Mouse (Mus musculus): ENCODE data around the gene Fem1a. TPM values are rescaled to one million over a fixed set of nuclear protein-coding genes. Genes with fewer than 3 reads are reported as not detected.

The Fem1a gene
- polyA plus RNA-seq, 1 experiment = 22.9 TPM

DNA sequence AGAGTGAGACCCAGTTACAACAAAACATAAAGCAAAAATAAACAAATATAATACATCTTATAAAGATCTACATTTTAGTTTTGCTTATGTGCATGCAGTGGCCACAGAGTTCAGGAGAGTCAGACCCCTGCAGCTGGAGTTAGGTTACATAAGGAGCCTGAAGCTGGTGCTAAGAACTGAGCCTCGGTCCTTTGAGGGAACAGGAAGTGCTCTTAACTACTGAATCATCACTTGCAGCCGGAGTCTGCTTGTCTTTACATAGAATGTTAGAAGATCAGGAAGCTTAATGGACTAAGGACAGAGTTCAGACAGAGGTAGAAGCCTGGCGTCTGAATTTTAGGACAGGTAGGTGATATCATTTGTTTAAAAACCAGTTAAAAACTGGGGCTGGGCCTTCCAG, 32.3 kb downstream of the Fem1a start:
- peaks cover 9% of the 10 kb centered on the region; the same call in 1 of the 2 replicates for H3K4me1 ChIP-seq (ENCODE audit: control insufficient read depth, insufficient read depth, insufficient read length, low read length)
- no peak for TF ChIP-seq POLR2A (IDR thresholded peaks at IDR 0.05; ENCODE audit: low read depth, low read length)
- no peak for TF ChIP-seq CTCF (IDR thresholded peaks at IDR 0.05; ENCODE audit: extremely low read depth, insufficient read length, insufficient replicate concordance, low read depth, low read length)
- 12% methylated on average over 3 of the region's 3 CpGs for WGBS
- H3K27me3 ChIP-seq (ENCODE audit: control insufficient read depth, insufficient read depth, low read length) = no peaks in the 10 kb centered on the region
- H3K27ac ChIP-seq (ENCODE audit: insufficient read depth, low read depth, low read length) = peak overlapping the region; percentile 97
- H3K36me3 ChIP-seq (ENCODE audit: control insufficient read depth, insufficient read depth, low read length) = peaks cover 32% of the 10 kb centered on the region
- H3K4me3 ChIP-seq (ENCODE audit: low read depth, low read length) = peak overlapping the region; percentile 80; the same call in 1 of the 2 replicates

DNA sequence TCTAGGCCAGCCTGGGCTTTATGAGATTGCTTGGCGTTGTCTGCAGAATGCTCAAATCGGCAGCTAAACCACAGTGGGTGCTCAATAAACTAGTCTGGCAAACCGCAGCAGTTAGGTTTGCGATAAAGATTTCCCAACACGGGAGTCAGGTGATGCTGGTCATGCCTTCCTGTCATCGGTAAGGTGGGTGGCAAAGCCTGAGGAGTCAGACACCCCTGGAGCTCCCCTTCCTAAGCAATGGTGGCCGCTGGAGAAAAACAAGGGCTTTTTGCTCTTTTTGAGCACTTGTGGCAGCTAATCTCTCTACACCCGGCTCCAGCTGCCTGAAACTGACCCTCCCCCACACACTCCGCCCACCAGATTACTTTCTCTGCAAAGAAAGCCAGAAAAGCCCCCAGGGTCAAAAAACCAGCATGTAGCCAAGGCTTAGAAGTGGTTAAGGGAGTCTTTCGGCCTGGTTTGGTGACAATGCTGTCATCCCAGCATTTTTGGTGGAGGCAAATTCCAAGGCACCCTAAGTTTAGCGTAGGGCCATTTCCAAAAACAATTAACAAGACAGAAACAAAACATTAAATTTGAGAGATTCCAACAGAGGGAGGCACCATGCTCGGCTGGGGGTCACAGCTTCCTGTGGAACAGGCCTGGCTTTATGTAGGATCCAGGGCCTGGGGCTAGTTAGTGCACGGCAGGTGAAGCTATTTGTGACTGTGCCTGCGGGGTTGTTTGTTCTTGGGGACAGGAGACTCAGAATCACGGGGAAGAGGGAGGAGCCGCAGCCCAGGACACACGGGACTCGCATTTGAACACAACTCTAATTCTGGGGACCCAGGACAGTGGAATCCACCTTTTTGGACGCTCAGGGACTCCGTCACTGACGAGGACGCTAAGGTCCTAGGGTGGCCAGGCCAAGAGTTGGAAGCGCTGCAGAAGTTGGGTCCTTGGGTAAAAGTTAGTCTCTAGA, 33.0 kb downstream of the Fem1a start:
- peak overlapping the region; percentile 97 for H3K27ac ChIP-seq (ENCODE audit: insufficient read depth, low read depth, low read length)
- 4% methylated on average over 23 of the region's 23 CpGs for WGBS
- peak overlapping the region; percentile 80 for H3K4me3 ChIP-seq (ENCODE audit: low read depth, low read length)
- H3K27me3 ChIP-seq (ENCODE audit: control insufficient read depth, insufficient read depth, low read length) = no peaks in the 10 kb centered on the region
- no peak for TF ChIP-seq CTCF (IDR thresholded peaks at IDR 0.05; ENCODE audit: extremely low read depth, insufficient read length, insufficient replicate concordance, low read depth, low read length)
- no peak; the same call in 1 of the 2 replicates for TF ChIP-seq POLR2A (IDR thresholded peaks at IDR 0.05; ENCODE audit: low read depth, low read length)
- H3K4me1 ChIP-seq (ENCODE audit: control insufficient read depth, insufficient read depth, insufficient read length, low read length) = peaks cover 9% of the 10 kb centered on the region; the same call in 1 of the 2 replicates
- H3K36me3 ChIP-seq (ENCODE audit: control insufficient read depth, insufficient read depth, low read length) = peaks cover 24% of the 10 kb centered on the region

DNA sequence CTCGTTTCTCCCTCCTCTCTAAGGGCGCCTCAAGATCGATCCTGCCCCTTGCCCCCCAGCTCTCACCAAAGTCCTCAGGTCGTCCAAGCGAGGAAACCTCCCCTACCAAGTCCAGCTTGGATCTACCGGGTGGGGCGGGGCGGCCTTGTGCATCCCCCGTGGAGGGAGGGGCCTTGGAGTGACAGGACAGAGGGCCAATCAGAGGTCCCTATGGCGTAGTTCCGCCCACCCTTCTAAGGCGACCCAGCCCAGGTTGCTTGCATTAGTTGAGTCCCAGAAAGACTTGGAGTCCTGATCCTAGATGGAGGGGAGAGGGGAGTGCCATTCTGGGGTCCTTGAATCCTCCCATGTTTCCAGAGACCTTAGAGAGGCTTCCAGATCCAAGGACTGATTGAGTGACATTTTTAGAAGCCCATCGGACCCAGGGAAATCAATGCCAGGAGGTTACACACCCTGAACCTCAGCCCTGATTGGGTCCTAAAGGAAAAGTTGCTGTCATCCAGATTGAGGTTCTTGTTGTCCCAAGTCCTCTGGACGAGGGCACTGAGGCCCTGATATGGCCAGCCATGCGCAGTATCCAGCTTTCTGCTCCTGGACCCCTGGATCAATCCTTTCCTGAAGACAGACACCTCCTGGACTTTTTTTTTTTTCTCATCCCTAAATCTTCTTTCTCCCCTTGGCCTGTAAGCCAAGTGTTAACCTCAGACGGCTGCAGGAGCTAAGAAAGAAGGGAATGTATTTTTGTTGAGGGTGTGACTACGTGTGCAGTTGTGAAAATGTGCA, 34.0 kb downstream of the Fem1a start:
- Histone ChIP-seq H3K4me1 (ENCODE audit: control insufficient read depth, insufficient read depth, insufficient read length, low read length) (peaks cover 9% of the 10 kb centered on the region; the same call in 1 of the 2 replicates), H3K36me3 (ENCODE audit: control insufficient read depth, insufficient read depth, low read length) (peaks cover 15% of the 10 kb centered on the region), H3K4me3 (ENCODE audit: low read depth, low read length) (peak overlapping the region; percentile 80), H3K27me3 (ENCODE audit: control insufficient read depth, insufficient read depth, low read length) (no peaks in the 10 kb centered on the region), H3K27ac (ENCODE audit: insufficient read depth, low read depth, low read length) (peak overlapping the region; percentile 97)
- TF ChIP-seq POLR2A (IDR thresholded peaks at IDR 0.05; ENCODE audit: low read depth, low read length) = peak; percentile 66; the same call in 1 of the 2 replicates
- no peak for TF ChIP-seq CTCF (IDR thresholded peaks at IDR 0.05; ENCODE audit: extremely low read depth, insufficient read length, insufficient replicate concordance, low read depth, low read length)
- 3% methylated on average over 17 of the region's 17 CpGs for WGBS

DNA sequence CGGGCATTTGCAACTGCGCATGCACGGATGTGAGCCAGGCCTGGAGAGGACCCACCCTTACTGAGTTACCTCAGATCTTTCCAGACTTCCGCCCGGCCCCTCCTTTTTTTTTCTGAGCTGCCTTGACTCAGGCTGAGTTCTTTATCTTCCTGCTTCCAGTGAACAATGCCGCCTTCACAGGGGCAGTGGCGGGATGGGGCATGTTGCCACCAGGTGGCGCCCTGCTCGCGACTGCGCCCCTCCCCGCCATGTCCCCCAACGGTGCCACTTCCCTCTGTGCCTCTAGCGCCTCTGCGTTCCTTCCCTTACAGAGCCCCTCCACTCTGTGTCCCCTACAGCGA, 34.5 kb downstream of the Fem1a start:
- TF ChIP-seq POLR2A (IDR thresholded peaks at IDR 0.05; ENCODE audit: low read depth, low read length) (peak; percentile 50; the same call in 1 of the 2 replicates), CTCF (IDR thresholded peaks at IDR 0.05; ENCODE audit: extremely low read depth, insufficient read length, insufficient replicate concordance, low read depth, low read length) (peak; percentile 89)
- WGBS = under 1% methylated on average over 16 of the region's 16 CpGs

DNA sequence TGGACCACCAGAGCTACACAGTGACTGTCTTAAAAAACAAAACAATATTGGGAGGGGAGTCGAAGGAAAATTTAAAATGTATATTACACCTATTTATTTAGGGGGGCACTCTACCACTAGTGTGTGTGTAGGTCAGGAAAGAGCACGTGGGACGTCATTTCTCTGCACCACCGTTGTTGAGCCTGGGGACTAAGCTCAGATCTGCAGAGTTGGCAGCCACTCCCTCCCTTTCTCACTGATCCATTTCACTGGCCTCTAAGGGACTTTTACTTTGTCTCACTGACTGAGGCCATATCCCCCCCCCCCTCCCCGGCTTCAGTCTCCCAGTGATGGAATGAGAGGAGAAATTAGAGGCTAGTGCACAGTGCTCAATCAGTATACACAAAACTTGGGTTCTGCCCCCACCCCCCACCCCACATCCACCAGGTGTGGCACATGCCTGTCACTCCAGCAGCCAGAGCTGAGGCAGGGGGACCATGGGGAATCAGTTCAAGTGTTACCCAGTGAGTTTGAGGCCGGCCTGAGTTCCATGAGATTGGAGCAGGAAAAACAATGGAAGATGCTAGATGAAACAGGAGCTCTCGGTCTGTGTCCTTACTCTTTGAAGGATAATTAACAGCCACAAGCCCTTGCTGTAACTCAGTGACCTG, 35.3 kb downstream of the Fem1a start:
- WGBS = 88% methylated on average over 7 of the region's 7 CpGs
- no peaks in the 10 kb centered on the region for H3K27me3 ChIP-seq (ENCODE audit: control insufficient read depth, insufficient read depth, low read length)
- no peak overlapping the region for H3K27ac ChIP-seq (ENCODE audit: insufficient read depth, low read depth, low read length)
- H3K4me3 ChIP-seq (ENCODE audit: low read depth, low read length) = no peak overlapping the region
- H3K4me1 ChIP-seq (ENCODE audit: control insufficient read depth, insufficient read depth, insufficient read length, low read length) = peaks cover 6% of the 10 kb centered on the region; the same call in 1 of the 2 replicates
- TF ChIP-seq POLR2A (IDR thresholded peaks at IDR 0.05; ENCODE audit: low read depth, low read length) = no peak
- TF ChIP-seq CTCF (IDR thresholded peaks at IDR 0.05; ENCODE audit: extremely low read depth, insufficient read length, insufficient replicate concordance, low read depth, low read length) = no peak
- H3K36me3 ChIP-seq (ENCODE audit: control insufficient read depth, insufficient read depth, low read length) = 0 out of 2 replicates have a peak, but pooled peaks cover 2% of the 10 kb centered on the region

More for the DNA sequence above, 34.5 kb downstream of the Fem1a start:
- peak overlapping the region; percentile 80 for H3K4me3 ChIP-seq (ENCODE audit: low read depth, low read length)
- peaks cover 9% of the 10 kb centered on the region for H3K36me3 ChIP-seq (ENCODE audit: control insufficient read depth, insufficient read depth, low read length)
- peaks cover 9% of the 10 kb centered on the region; the same call in 1 of the 2 replicates for H3K4me1 ChIP-seq (ENCODE audit: control insufficient read depth, insufficient read depth, insufficient read length, low read length)
- H3K27ac ChIP-seq (ENCODE audit: insufficient read depth, low read depth, low read length) = peak overlapping the region; percentile 94
- H3K27me3 ChIP-seq (ENCODE audit: control insufficient read depth, insufficient read depth, low read length) = no peaks in the 10 kb centered on the region

DNA sequence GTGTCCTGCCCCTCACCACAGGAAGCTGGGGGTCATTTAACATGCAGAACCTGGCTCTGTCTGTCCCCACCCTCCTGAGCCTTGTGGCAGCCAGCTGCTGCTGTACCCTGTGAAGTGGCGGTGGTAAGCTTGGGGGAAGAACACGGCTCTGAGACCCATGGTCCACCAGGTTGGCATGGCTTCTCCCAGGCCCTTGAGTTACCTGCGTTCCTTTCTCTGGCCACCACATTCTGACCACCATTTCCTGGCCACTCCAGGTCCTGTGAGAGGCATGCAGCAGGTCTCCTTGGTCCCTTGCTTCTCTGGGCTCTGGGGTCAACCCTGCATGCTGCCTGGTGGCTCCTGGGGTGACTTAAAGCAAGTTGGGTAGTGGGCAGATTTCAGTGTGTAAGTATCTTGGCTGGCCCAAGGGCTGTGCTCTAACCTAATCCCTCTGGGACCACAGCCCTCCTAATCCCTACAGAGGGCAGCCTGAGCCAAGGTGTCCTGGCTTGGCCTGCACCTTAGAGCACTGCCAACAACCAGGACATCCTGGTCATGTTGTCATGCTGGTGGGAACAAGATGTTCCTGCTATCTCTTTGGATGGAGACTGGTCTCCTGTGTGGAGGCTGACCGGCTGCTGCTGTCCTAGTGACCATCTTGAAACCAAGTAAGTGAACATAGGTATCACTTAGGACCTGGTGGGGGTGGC, 36.1 kb downstream of the Fem1a start, which contains the start of gene Plin3:
Gene Plin3, minus strand, starts transcription at position 343 of the 692 bp plus-strand sequence.
- Histone ChIP-seq H3K27me3 (ENCODE audit: control insufficient read depth, insufficient read depth, low read length) (no peaks in the 10 kb centered on the region), H3K27ac (ENCODE audit: insufficient read depth, low read depth, low read length) (no peak within 1 kb of the TSS), H3K4me1 (ENCODE audit: control insufficient read depth, insufficient read depth, insufficient read length, low read length) (peaks cover 6% of the 10 kb centered on the region; the same call in 1 of the 2 replicates), H3K36me3 (ENCODE audit: control insufficient read depth, insufficient read depth, low read length) (no peaks in the 10 kb centered on the region), H3K4me3 (ENCODE audit: low read depth, low read length) (no peak within 1 kb of the TSS)
- WGBS = 91% methylated on average over 4 of the region's 4 CpGs
- TF ChIP-seq CTCF (IDR thresholded peaks at IDR 0.05; ENCODE audit: extremely low read depth, insufficient read length, insufficient replicate concordance, low read depth, low read length) = no peak
- no peak for TF ChIP-seq POLR2A (IDR thresholded peaks at IDR 0.05; ENCODE audit: low read depth, low read length)
